Mouse (Mus musculus): ENCODE results near the gene Epb41l4b.
A peak's percentile ranks its signal among the peaks of the same experiment; 100 is the strongest.

Gene Epb41l4b

DNA sequence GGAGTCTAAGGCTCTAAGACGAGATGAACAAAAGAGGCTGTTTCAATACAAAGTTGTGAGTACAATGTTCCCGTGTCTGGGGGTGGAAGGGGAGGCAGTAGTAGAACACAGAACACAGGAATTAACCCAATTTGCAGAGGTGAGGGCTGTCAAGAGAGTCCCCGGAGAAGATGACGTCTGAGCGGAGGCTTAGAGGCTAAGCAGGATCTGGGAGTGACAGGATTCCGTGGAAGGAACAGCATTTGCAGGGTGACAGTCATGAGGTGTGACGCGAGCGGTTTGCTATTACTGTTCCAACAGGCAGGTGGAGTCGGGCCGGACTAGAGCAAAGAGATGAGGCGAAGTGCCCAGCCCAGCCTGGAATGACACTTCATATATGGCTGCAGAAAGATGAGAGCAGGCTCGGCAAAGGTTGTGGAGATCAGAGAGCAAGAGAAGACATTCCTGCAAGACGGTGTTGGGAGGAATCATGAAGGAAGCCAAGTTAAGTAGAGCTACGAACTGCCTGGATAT is 82.9 kb downstream of the Epb41l4b start:
- DNase-seq (ENCODE audit: low read depth, low spot score): no peak

- no peak for DNase-seq (ENCODE audit: low read depth, low spot score)
Measured at GRCm38 (mm10) chr4:57058623-57059022, 84.6 kb downstream of the Epb41l4b start.

DNA sequence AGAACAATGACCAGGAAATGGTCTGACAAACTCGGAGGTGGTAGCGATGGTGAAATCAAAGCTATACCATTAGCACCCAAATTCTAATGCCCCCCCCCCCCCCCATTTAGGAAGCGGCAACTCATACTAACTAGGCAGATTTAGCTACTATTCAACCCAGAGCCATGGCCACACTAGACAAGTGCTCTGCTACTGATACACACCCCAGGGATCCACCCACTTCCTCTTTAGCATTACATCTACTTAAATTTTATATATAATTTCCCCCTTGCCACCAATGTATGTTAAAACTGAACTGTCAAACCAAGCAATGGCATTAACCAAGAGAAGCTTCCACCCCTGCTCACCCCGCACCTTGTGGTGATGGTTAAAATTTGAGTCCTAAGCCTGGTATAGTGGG is 85.6 kb downstream of the Epb41l4b start:
- no peak for DNase-seq (ENCODE audit: low read depth, low spot score)

GRCm38 (mm10) chr4:57055635-57056034 is 87.6 kb downstream of the Epb41l4b start:
- no peak for DNase-seq (ENCODE audit: low read depth, low spot score)

- DNase-seq (ENCODE audit: low read depth, low spot score): no peak
Measured at GRCm38 (mm10) chr4:57049281-57049921, 93.8 kb downstream of the Epb41l4b start.

- no peak for DNase-seq (ENCODE audit: low read depth, low spot score)
Measured at GRCm38 (mm10) chr4:57048566-57048965, 94.7 kb downstream of the Epb41l4b start.

DNA sequence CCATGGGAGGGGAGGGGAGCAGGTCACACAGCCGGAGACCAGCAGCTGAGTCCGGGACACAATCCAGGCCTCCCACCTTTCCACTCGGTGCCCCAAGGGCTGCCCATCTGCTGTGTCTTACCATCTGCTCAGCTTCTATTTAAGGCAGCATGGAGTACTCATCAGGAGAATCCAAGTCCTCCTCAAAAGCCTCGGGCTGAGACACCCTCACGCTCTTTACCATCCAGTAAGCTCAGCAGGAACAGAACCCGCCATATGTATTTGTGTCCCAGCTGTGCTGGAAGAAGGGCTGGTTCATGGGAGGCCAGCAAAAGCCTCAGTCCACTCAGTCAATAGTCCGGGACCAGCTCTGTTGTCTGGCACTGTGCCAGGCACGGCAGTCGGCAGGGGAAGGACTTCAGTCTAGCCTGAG is 97.1 kb downstream of the Epb41l4b start:
- no peak for DNase-seq (ENCODE audit: low read depth, low spot score)

GRCm38 (mm10) chr4:57043621-57044020 is 99.6 kb downstream of the Epb41l4b start:
- DNase-seq (ENCODE audit: low read depth, low spot score): no peak

GRCm38 (mm10) chr4:57041661-57042060 is 101.6 kb downstream of the Epb41l4b start:
- no peak for DNase-seq (ENCODE audit: low read depth, low spot score)

DNA sequence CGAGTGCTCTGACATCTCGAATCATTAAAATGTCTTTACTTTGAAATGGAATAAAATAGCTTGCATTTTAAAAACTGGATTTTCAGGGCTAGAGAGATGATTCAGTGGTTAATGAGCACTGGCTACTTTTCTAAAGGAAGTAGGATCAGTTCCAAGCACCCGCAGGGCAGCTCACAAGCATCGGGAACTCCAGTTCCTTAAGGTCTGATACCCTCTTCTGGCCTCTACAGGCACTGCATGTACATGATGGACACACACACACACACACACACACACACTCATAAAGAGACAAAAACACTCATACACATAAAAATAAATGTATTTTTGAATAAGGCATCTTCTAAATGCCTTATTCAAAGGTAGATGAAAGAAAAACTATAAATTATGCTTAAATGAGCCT is 102.0 kb downstream of the Epb41l4b start:
- no peak for DNase-seq (ENCODE audit: low read depth, low spot score)

GRCm38 (mm10) chr4:57040481-57040880 is 102.8 kb downstream of the Epb41l4b start:
- DNase-seq (ENCODE audit: low read depth, low spot score): no peak

DNA sequence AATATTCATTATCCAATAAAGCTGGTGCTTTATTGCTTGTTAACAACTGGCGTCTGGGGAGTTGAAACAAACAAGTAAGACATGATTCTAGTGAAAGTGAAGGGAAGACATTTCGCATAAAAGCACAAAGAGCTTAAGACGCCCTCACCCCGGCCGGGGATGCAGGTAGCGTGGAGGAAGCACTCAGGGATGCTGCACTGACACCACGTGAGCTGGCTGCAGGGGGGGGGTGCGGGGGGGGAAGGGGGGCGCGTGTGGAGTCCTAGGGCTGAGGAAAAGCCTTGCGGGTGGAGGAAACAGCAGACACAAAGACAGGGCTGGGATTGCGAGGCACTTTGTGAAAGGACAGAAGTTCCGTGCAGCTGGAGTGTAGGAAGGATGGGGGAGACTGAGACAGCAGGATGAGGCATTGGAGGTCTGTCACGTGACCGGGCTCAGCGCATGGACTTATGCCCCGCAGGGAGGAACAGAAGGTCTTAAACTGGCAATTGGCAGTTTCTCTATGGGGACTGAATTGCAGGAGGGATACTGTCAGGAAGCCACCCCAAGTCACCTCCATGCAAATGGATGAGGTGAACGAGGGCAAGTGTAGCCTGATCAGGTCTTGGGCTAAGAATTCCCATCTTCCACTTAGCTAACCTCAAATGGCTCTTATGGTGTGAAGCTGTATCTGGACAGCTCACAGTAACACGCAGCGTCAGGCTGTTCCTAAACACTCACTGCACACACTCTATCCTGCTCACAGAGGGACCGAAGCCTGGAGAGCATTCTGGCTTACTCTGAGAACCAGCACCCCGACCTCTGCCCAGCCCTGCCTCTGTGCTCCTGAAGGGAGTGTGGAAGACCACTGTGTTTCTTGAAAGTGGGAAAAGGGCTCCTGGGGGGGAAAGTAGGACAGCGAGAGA is 103.9 kb downstream of the Epb41l4b start:
- DNase-seq (ENCODE audit: low read depth, low spot score): peak; percentile 33

GRCm38 (mm10) chr4:57037554-57037953 is 105.7 kb downstream of the Epb41l4b start:
- DNase-seq (ENCODE audit: low read depth, low spot score): no peak

- no peak for DNase-seq (ENCODE audit: low read depth, low spot score)
Measured at GRCm38 (mm10) chr4:57034169-57034568, 109.1 kb downstream of the Epb41l4b start.

DNA sequence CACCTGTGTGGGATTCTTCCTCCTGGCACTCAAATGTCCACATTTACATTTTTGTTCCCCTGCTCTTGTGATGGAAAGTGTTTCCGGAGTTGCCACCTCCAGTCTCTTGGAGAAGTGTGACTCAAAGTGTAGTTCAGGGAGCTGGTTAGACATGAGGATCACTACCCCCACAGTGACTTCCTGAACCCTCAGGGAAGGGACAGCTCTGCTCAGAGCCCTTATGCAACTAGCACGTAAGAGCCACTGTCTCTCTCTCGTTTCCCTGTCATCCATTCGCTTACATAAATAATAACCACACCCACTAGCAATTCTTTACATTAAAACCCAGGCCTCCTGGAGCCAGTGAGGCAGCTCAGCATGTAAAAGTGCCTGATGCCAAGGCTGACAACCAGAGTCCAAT is 111.8 kb downstream of the Epb41l4b start:
- no peak for DNase-seq (ENCODE audit: low read depth, low spot score)

DNA sequence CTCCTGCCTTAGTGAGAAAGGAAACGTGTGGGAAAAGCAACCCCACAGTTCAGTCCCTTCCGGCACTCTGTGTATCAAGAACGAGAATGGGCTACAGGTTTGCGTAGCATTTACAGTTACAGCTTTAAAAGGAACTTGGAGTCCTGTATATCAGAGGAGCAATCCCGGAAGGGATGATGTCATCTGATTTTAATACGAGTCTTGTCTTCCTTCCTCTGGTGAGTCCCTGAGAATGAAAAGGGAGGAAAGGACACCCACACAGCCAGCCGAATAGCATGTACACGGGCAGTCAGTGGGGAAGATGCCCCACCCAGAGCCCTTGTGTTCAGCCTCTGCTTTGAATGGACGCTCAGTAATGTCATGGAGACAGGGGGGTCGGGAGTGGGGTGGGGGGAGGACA is 115.3 kb downstream of the Epb41l4b start:
- no peak for DNase-seq (ENCODE audit: low read depth, low spot score)

- DNase-seq (ENCODE audit: low read depth, low spot score): no peak
Measured at GRCm38 (mm10) chr4:57023527-57023926, 119.7 kb downstream of the Epb41l4b start.

GRCm38 (mm10) chr4:57021288-57021687 is 121.9 kb downstream of the Epb41l4b start:
- no peak for DNase-seq (ENCODE audit: low read depth, low spot score)

GRCm38 (mm10) chr4:57017229-57017628 is 126.0 kb downstream of the Epb41l4b start:
- peak; percentile 65 for DNase-seq (ENCODE audit: low read depth, low spot score)

- no peak for DNase-seq (ENCODE audit: low read depth, low spot score)
Measured at GRCm38 (mm10) chr4:57016366-57017171, 126.7 kb downstream of the Epb41l4b start.

DNA sequence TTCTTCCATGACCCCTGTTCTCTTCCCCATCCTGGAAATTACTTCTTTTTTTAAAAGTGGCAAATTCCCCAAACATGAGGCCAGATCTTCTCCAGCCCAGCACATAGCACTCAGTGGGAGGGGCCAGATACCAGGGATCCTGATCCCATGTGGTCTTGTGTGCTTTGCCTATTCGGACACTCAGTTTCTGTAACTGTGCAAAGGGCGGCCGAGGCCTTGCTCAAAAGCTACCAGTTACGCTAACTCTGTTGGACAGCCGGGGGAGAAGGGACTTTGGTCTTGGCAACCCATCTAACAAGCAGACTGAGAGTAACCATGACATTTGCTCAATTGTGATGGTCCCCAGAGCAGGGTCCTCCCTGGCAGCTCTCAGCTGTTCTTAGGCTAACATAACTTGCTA is 128.2 kb downstream of the Epb41l4b start:
- DNase-seq (ENCODE audit: low read depth, low spot score): no peak
